Mouse (Mus musculus) heart, postnatal 25 days (tissue): ENCODE results near the gene Atrnl1. TPM values are rescaled to one million over a fixed set of nuclear protein-coding genes. Genes with fewer than 3 reads are reported as not detected.

Experiments
- DNase-seq: peaks from one replicate; pipeline ENCODE4 v3.0.0; 2022; ENCODE audit warnings: low spot score
- intact Hi-C: fragments of 180-260 bp; cut with DNase I; formaldehyde crosslinking; loops from one replicate; pipeline ENCODE4 v1.15.1; 2025
- total RNA-seq, 2 experiments: library from RNA; stranded (reverse); gene quantifications; 2 replicates each; pipeline ENCODE4 v1.2.3; 2021

Gene Atrnl1
- total RNA-seq, 2 experiments from 2014 or later = 13.8 to 16.1 TPM

DNA sequence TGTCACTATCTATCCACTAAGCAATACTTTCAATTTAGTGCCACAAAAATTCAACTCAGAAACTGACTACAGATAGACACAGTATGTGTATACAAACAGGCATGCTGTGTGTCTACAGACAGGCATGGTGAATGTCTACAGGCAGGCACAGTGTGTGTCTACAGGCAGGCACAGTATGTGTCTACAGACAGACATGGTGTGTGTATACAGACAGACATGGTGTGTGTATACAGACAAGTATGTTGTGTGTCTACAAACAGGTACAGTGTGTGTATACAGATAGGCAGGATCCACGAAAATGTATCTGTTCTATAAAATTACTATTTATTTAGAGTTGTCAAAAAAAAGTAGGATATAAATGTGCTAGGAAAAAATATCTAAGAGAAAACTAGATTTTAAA lies 477.1 kb downstream of the Atrnl1 start:
- no peak for DNase-seq
- intact Hi-C loops = no loop called here

DNA sequence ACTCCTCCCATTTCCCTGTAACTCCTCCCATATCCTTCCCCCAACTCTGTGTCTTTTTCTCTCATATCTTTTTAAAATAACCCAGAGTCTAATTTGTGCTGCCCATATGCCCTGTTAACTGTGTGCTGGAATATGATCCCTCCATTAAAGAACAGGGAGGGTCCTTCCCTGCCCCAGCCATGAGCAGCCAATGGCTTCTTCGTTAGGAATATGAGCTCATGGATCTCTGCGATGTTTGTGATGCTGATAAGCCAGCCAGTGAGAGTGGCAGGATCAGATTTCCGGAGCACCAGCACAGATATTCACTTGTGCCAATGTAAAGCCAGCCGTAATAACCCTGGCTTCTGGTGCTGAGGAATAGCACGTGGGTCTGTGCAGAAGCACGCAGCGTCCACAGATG lies 477.6 kb downstream of the Atrnl1 start:
- intact Hi-C loops = no loop called here
- no peak for DNase-seq

- no peak for DNase-seq
- intact Hi-C loops = no loop called here
These were observed 481.1 kb downstream of the Atrnl1 start for GRCm38 (mm10) chr19:58091911-58092310.

- no peak for DNase-seq
- intact Hi-C loops = no loop called here
These were observed 484.1 kb downstream of the Atrnl1 start for GRCm38 (mm10) chr19:58094781-58095543.

DNA sequence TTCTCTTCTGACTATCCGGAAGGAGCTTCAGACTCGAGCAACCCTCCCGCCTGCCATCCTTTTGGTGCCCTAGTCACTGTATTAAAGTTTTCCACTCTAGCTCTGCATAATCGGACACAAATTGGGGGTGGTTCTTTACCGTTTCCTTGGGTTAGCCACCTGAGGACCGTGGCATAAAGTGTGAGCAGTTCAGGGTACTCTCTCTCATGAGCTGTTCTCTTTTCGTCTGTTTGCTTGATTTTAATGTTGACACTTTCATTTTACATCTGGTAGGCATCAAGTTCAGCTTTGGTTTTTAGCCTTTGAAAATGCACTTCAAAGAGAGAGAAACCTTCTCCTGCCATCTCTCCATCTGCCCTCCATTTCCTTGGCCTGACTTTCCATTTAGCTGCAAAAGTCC lies 484.9 kb downstream of the Atrnl1 start:
- intact Hi-C loops = no loop called here
- DNase-seq = no peak

GRCm38 (mm10) chr19:58097195-58097594 lies 486.4 kb downstream of the Atrnl1 start:
- intact Hi-C loops = no loop called here
- DNase-seq = no peak

GRCm38 (mm10) chr19:58099539-58099938 lies 488.7 kb downstream of the Atrnl1 start:
- intact Hi-C loops = no loop called here
- no peak for DNase-seq

DNA sequence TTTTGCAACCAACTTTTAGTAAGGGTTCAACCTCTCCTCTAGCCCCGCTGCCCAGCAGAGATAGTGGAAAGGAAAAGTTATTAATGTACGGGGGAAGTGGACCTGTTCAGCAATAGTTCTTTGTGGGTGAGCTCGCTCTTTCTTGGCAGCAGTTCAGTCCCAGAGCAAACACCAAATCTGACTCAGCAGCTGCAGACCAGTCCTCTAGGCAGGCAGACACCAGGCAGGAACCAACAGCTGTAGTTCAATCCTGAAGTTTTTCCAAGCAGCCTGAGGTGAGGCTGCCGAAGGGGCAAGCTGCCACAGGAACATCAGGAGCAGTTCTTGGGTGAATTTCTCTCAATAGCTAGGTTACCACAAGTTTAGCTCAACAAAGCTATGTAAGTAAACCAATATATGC lies 489.5 kb downstream of the Atrnl1 start:
- no peak for DNase-seq
- intact Hi-C loops = no loop called here

GRCm38 (mm10) chr19:58104544-58104943 lies 493.7 kb downstream of the Atrnl1 start:
- DNase-seq = no peak
- intact Hi-C loops = no loop called here

- DNase-seq = no peak
- intact Hi-C loops = no loop called here
These were observed 496.8 kb downstream of the Atrnl1 start for GRCm38 (mm10) chr19:58107632-58108031.

DNA sequence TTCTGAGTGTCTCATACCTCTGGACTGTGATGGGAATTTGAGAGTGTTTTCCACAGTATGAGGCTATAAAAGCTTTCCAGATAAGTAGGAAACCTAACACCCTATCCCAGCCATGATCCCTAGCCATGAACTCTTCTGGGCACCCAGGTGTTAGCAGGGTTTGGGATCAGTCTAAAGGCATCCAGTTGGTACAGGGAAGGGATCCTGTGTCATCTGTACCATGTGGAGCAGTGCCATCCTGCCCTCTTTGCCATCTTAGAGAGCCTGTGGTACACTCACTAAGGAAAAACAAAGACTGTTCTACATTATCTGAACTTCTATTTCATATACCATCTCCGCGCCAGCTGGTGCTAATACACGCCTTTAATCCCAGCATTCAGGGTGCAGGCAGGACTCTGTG lies 499.7 kb downstream of the Atrnl1 start:
- DNase-seq = no peak
- intact Hi-C loops = no loop called here

GRCm38 (mm10) chr19:58111291-58111690 lies 500.5 kb downstream of the Atrnl1 start:
- no peak for DNase-seq
- intact Hi-C loops = no loop called here

- no peak for DNase-seq
- intact Hi-C loops = no loop called here
These were observed 501.3 kb downstream of the Atrnl1 start for GRCm38 (mm10) chr19:58112151-58112550.

- intact Hi-C loops = no loop called here
- no peak for DNase-seq
These were observed 502.4 kb downstream of the Atrnl1 start for GRCm38 (mm10) chr19:58113092-58113731.

DNA sequence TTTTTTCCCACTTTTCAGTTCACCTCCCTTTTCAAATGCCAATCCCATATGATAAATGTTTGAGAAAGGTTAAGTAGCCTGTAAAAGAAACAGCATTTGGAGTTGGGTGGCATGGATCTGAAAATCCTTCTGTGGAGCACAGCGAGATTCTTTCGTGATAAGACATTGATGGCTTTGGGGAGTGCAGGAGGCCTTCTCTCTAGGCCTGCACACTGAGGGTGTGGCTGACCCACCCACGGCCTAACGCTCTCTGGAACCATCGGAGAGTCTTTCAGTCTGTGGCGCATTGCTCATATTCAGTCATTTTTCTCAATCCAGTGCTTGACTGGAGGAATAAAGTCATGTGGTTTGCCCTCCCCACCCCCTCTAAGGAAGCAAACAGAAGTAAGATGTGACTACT lies 506.8 kb downstream of the Atrnl1 start:
- DNase-seq = no peak
- intact Hi-C loops = no loop called here

DNA sequence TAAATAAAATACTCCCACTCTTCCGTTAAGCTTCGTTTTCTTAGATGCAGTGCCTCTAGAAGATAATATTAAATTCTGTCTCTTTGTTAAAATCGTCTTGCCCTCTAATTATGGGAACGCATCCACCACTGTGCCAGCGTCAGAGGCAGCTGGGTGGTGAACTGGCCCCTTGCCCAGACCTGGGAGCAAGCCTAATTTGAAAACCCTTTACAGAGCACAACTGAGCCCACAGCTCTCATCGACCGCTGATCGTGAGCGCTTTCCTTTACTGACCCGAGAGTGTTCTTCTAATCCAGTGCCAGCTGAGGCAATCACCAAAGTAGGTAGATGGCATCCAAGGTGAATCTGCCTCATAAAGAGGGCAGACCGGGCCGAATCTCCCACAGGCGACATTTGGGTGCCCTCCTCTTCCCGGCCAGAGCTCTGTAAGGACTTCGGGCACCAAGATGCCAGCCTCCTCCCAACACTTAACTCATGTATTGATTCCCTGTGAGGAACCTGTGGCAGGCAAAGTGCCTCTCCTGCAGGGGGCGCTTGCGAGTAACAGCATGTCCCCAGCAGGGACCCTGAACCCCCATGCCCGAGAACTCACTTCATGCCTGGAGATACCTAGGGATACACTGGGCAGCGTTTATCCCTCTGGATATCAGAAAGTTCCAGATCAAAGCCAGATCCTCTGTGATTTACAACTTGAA lies 507.5 kb downstream of the Atrnl1 start:
- intact Hi-C loops = no loop called here
- no peak for DNase-seq

- no peak for DNase-seq
- intact Hi-C loops = no loop called here
These were observed 508.0 kb downstream of the Atrnl1 start for GRCm38 (mm10) chr19:58118864-58119263.

DNA sequence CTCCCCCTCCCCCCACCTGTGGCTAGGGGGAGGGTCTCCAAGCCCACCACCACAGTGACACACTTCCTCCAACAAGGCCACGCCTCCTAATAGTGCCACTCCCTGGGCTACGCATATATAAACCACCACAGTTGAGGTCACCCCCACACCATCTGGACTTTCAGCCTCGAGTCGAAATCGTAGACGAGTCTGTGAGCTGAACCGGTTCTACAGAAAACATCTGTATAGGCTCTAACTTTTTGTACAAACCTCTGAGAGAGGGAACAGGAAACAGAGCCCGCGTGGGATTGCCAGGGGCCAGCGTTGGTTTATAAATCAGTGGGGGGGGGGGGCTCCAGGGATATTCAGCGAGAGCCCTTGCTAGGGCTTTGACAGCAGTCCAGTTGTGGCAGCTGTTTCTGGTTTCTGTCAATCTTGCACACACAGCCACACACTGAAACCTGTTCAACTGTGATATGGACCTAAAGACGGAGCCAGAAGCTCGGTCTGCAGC lies 508.9 kb downstream of the Atrnl1 start:
- DNase-seq = no peak
- intact Hi-C loops = no loop called here

DNA sequence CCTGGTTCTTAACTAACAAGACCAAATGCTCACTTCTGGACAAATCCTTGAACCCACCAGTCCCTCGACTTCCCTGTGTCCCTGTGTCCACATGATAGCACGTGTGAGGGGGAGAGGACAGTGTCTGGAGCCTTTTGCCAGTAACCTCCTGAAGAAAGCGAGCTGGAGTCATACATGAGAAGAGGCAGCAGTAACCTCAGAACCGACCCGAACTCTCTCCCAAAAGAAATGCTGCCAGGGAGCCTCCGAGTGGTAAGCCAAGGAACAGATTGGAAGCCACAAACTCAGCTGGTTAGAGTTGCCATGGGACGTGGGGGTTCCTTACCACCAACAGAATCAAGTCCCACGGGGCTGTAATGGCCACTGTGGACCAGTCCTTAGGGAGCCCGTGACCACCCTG lies 509.8 kb downstream of the Atrnl1 start:
- intact Hi-C loops = no loop called here

DNA sequence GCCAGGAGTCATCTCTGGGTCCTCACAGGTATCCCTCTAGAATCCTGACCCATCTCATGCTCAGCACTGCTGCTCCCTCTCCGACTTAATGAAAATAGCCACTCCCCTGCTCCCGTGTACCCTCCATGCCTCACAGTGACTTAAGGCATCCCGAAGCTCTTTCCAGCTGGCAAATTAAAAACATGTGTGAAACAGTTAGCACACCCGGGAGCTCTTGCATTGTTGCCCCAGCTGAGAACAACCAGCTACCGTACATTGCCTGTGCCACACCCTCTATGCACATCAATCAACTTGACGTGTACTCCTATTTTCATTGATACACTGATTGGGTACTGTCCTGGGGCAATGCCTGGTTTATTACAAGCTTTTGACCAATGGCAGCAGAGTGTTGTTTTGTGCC lies 510.8 kb downstream of the Atrnl1 start:
- no peak for DNase-seq
- intact Hi-C loops = no loop called here

More for the DNA sequence above, 509.8 kb downstream of the Atrnl1 start:
- DNase-seq = no peak

GRCm38 (mm10) chr19:58123620-58124019 lies 512.8 kb downstream of the Atrnl1 start:
- intact Hi-C loops = no loop called here
- no peak for DNase-seq
